Mouse (Mus musculus) CH12.LX (cell line): ENCODE results near the gene Capn3. TPM values are rescaled to one million over a fixed set of nuclear protein-coding genes. Genes with fewer than 3 reads are reported as not detected.
A peak's percentile ranks its signal among the peaks of the same experiment; 100 is the strongest.

ENCODE experiments used
- DNase-seq: peaks from one replicate; pipeline ENCODE4 v3.0.0-alpha.2; 2013; ENCODE audit errors: extremely low read depth
- H3K27ac ChIP-seq: 2 replicates; pipeline ENCODE4 v1.5.1; 2012; ENCODE audit warnings: low read depth, mild to moderate bottlenecking, control low read depth, moderate library complexity; ENCODE audit not compliant: insufficient read depth
- H3K27me3 ChIP-seq: replicated peaks from 2 replicates; pipeline ENCODE3; 2012; ENCODE audit warnings: inconsistent platforms
- H3K36me3 ChIP-seq, 2 experiments: replicated peaks in 1 of 2; 2 replicates each; pipeline versions ENCODE3 to v1.6.1; 2012; ENCODE audit warnings: inconsistent platforms in 1 of 2, low read length in 1 of 2, mild to moderate bottlenecking in 1 of 2, mixed read lengths in 1 of 2, moderate library complexity in 1 of 2; ENCODE audit not compliant: control insufficient read depth in 1 of 2, insufficient read depth in 1 of 2
- H3K4me1 ChIP-seq, 2 experiments: 2 replicates each; pipeline ENCODE4 v1.6.1; 2012; ENCODE audit warnings: inconsistent platforms in 1 of 2, moderate library complexity in 1 of 2; ENCODE audit not compliant: insufficient read depth in 2 of 2, control insufficient read depth in 1 of 2
- H3K4me2 ChIP-seq: 2 replicates; pipeline ENCODE4 v1.6.1; 2012; ENCODE audit warnings: low read depth, mild to moderate bottlenecking, control low read depth; ENCODE audit not compliant: poor library complexity, insufficient read depth, severe bottlenecking
- H3K4me3 ChIP-seq, 3 experiments: fragments of 150-350 bp in 1 of 3; sonication (generic) in 1 of 3; replicated peaks in 1 of 3; 2 replicates each; pipeline versions ENCODE3 to v1.5.1; 2011 to 2012; ENCODE audit warnings: low read depth in 2 of 3, low read length in 2 of 3, mild to moderate bottlenecking in 2 of 3, moderate library complexity in 2 of 3, control low read depth in 1 of 3, improper control_type of control experiment in 1 of 3, inconsistent platforms in 1 of 3, mixed read lengths in 1 of 3; ENCODE audit not compliant: poor library complexity in 1 of 3
- H3K79me2 ChIP-seq: replicated peaks from 2 replicates; pipeline ENCODE4 v1.6.1; 2012; ENCODE audit warnings: mild to moderate bottlenecking, moderate library complexity; ENCODE audit not compliant: control insufficient read depth, poor library complexity, insufficient read depth, severe bottlenecking; ENCODE audit errors: extremely low read depth
- H3K9ac ChIP-seq: 2 replicates; pipeline ENCODE4 v1.6.1; 2012; ENCODE audit warnings: low read depth, mild to moderate bottlenecking, control low read depth, moderate library complexity; ENCODE audit not compliant: insufficient read depth
- H3K9me3 ChIP-seq: replicated peaks from 2 replicates; pipeline ENCODE3; 2012; ENCODE audit warnings: low read length, inconsistent platforms, mixed read lengths
- BHLHE40 ChIP-seq: IDR thresholded peaks from 2 replicates; pipeline ENCODE4 v1.6.1; 2011; ENCODE audit warnings: mild to moderate bottlenecking, low read depth, low read length, improper control_type of control experiment
- CHD2 ChIP-seq: IDR thresholded peaks from 2 replicates; pipeline ENCODE4 v1.6.1; 2011; ENCODE audit warnings: low read length, improper control_type of control experiment
- E2F4 ChIP-seq: IDR thresholded peaks from 2 replicates; pipeline ENCODE4 v1.6.1; 2011; ENCODE audit warnings: low read depth, low read length, improper control_type of control experiment; ENCODE audit not compliant: insufficient replicate concordance
- ELF1 ChIP-seq: IDR thresholded peaks from 2 replicates; pipeline ENCODE4 v1.6.1; 2014; ENCODE audit warnings: low read depth, mild to moderate bottlenecking, inconsistent platforms, low read length, improper control_type of control experiment
- EP300 ChIP-seq: IDR thresholded peaks from 2 replicates; pipeline ENCODE4 v1.6.1; 2011; ENCODE audit warnings: low read length, improper control_type of control experiment
- GABPA ChIP-seq: IDR thresholded peaks from 2 replicates; pipeline ENCODE4 v1.6.1; 2012; ENCODE audit warnings: low read depth, low read length, improper control_type of control experiment, inconsistent platforms; ENCODE audit not compliant: insufficient replicate concordance
- HCFC1 ChIP-seq: IDR thresholded peaks from 2 replicates; pipeline ENCODE4 v1.6.1; 2012; ENCODE audit warnings: low read depth, mild to moderate bottlenecking, inconsistent platforms, low read length, improper control_type of control experiment
- JUN ChIP-seq: IDR thresholded peaks from 2 replicates; pipeline ENCODE4 v1.6.1; 2011; ENCODE audit warnings: low read depth, mild to moderate bottlenecking, low read length, improper control_type of control experiment, moderate library complexity; ENCODE audit not compliant: insufficient read depth
- JUND ChIP-seq: conservative IDR thresholded peaks from 2 replicates; pipeline ENCODE4 v1.6.1; 2011; ENCODE audit warnings: low read depth, low read length, improper control_type of control experiment
- MAFK ChIP-seq: IDR thresholded peaks from 2 replicates; pipeline ENCODE4 v1.6.1; 2011; ENCODE audit warnings: low read length, improper control_type of control experiment; ENCODE audit not compliant: insufficient replicate concordance
- MAX ChIP-seq: IDR thresholded peaks from 2 replicates; pipeline ENCODE4 v1.6.1; 2011; ENCODE audit warnings: low read length, improper control_type of control experiment
- MAZ ChIP-seq: IDR thresholded peaks from 2 replicates; pipeline ENCODE4 v1.6.1; 2012; ENCODE audit warnings: low read depth, mild to moderate bottlenecking, inconsistent platforms, low read length, improper control_type of control experiment, moderate library complexity
- MEF2A ChIP-seq: IDR thresholded peaks from 2 replicates; pipeline ENCODE4 v1.6.1; 2014; ENCODE audit warnings: low read depth, mild to moderate bottlenecking, inconsistent platforms, low read length, improper control_type of control experiment, borderline replicate concordance
- MXI1 ChIP-seq: IDR thresholded peaks from 2 replicates; pipeline ENCODE4 v1.6.1; 2011; ENCODE audit warnings: mild to moderate bottlenecking, low read depth, low read length, improper control_type of control experiment
- MYC ChIP-seq: IDR thresholded peaks from 2 replicates; pipeline ENCODE4 v1.6.1; 2011; ENCODE audit warnings: low read depth, mild to moderate bottlenecking, improper control_type of control experiment, low read length
- NELFE ChIP-seq: IDR thresholded peaks from 2 replicates; pipeline ENCODE4 v1.6.1; 2011; ENCODE audit warnings: low read depth, low read length, improper control_type of control experiment
- POLR2A ChIP-seq: IDR thresholded peaks from 2 replicates; pipeline ENCODE4 v1.6.1; 2011; ENCODE audit warnings: low read depth, mild to moderate bottlenecking, improper control_type of control experiment, low read length
- POLR2AphosphoS2 ChIP-seq: IDR thresholded peaks from 2 replicates; pipeline ENCODE4 v1.6.1; 2011; ENCODE audit warnings: low read depth, low read length, improper control_type of control experiment
- RAD21 ChIP-seq: IDR thresholded peaks from 2 replicates; pipeline ENCODE4 v1.6.1; 2011; ENCODE audit warnings: low read depth, mild to moderate bottlenecking, low read length, improper control_type of control experiment, moderate library complexity
- SIN3A ChIP-seq: IDR thresholded peaks from 2 replicates; pipeline ENCODE4 v1.6.1; 2012; ENCODE audit warnings: low read length, improper control_type of control experiment, inconsistent platforms
- SMC3 ChIP-seq: IDR thresholded peaks from 2 replicates; pipeline ENCODE4 v1.6.1; 2011; ENCODE audit warnings: low read depth, low read length, improper control_type of control experiment
- TBP ChIP-seq: conservative IDR thresholded peaks from 2 replicates; pipeline ENCODE4 v1.6.1; 2011; ENCODE audit warnings: low read depth, low read length, improper control_type of control experiment
- TCF12 ChIP-seq: IDR thresholded peaks from 2 replicates; pipeline ENCODE4 v1.6.1; 2014; ENCODE audit warnings: low read depth, mild to moderate bottlenecking, inconsistent platforms, low read length, improper control_type of control experiment
- USF1 ChIP-seq: IDR thresholded peaks from 2 replicates; pipeline ENCODE4 v1.6.1; 2014; ENCODE audit warnings: low read depth, mild to moderate bottlenecking, inconsistent platforms, low read length, improper control_type of control experiment
- USF2 ChIP-seq: conservative IDR thresholded peaks from 2 replicates; pipeline ENCODE4 v1.6.1; 2011; ENCODE audit warnings: low read depth, low read length, improper control_type of control experiment
- ZC3H11A ChIP-seq: IDR thresholded peaks from 2 replicates; pipeline ENCODE4 v1.6.1; 2012; ENCODE audit warnings: low read depth, mild to moderate bottlenecking, inconsistent platforms, low read length, improper control_type of control experiment
- ZKSCAN1 ChIP-seq: IDR thresholded peaks from 2 replicates; pipeline ENCODE4 v1.6.1; 2012; ENCODE audit warnings: low read depth, inconsistent platforms, low read length, improper control_type of control experiment, borderline replicate concordance
- ZMIZ1 ChIP-seq: IDR thresholded peaks from 2 replicates; pipeline ENCODE4 v1.6.1; 2012; ENCODE audit warnings: low read depth, mild to moderate bottlenecking, inconsistent platforms, low read length, improper control_type of control experiment
- dilution Hi-C: fragments of 300-500 bp; cut with MboI; formaldehyde crosslinking; loops from 2 replicates; pipeline ENCODE4 v1.14.3; 2020; ENCODE audit warnings: low sequenced_read_pairs; ENCODE audit not compliant: extremely low pct_unique_long_range_greater_than_20kb, extremely low pct_ligation_motif_present
- in situ Hi-C: fragments of 300-500 bp; cut with MboI; formaldehyde crosslinking; loops from 3 replicates; pipeline ENCODE4 v1.14.3; 2019; ENCODE audit warnings: low sequenced_read_pairs, low pct_ligation_motif_present, low pct_unique_long_range_greater_than_20kb, mixed read lengths
- polyA plus RNA-seq: library from polyadenylated mRNA; unstranded; fragments of >175 nt; gene quantifications from 2 replicates; pipeline ENCODE4 v1.2.1, GENCODE M21; 2012; ENCODE audit warnings: low read depth; ENCODE audit not compliant: insufficient read length
- total RNA-seq, 2 experiments: library from RNA; depleted of rRNA; stranded (reverse); fragments of 300-350 nt in 1 of 2; fragments of >200 nt in 1 of 2; gene quantifications; 2 replicates each; pipeline ENCODE4 v1.2.3; 2012 to 2014

Gene Capn3
- total and polyA plus RNA-seq, 3 experiments = 3.2 to 7.4 (median 7.2) TPM

GRCm38 (mm10) chr2:120481921-120482320 lies 26.1 kb downstream of the Capn3 start:
- Histone ChIP-seq H3K4me3 (peak overlapping the region; percentile 12 to 34 (median 21)), H3K9ac (0 out of 2 replicates have a peak overlapping the region, but pooled peaks have one; percentile 25), H3K4me1 (peaks cover 23 to 34% of the 10 kb centered on the region in 2 experiments), H3K36me3 (peaks cover 0 to 6% of the 10 kb centered on the region in 2 experiments), H3K79me2 (no peaks in the 10 kb centered on the region), H3K4me2 (peak overlapping the region; percentile 82), H3K27me3 (no peaks in the 10 kb centered on the region), H3K9me3 (no peaks in the 10 kb centered on the region), H3K27ac (no peak overlapping the region)
- TF ChIP-seq MEF2A (peak; percentile 14; the same call in 1 of the 2 replicates), MAX (peak; percentile 49; the same call in 1 of the 2 replicates), BHLHE40 (peak; percentile 59; the same call in 1 of the 2 replicates), JUN (no peak), RAD21 (no peak), ELF1 (peak; percentile 46; the same call in 1 of the 2 replicates), E2F4 (no peak)
- in situ Hi-C loops (loop anchor here (5.0 to 10.0 kb wide), 2 partner anchors 130 to 183 kb away; no protein-coding TSS in a partner anchor), dilution Hi-C loops (no loop called here)
- DNase-seq = no peak

- H3K4me2 ChIP-seq = peak overlapping the region; percentile 82
- TF ChIP-seq MEF2A (peak; percentile 82), ZC3H11A (no peak), MXI1 (0 out of 2 replicates have a peak, but pooled peaks have one; percentile 28), EP300 (peak; percentile 52), SMC3 (no peak), BHLHE40 (no peak), MAFK (no peak), TCF12 (peak; percentile 55; the same call in 1 of the 2 replicates), TBP (no peak), MYC (no peak), ZKSCAN1 (no peak), MAZ (no peak; the same call in 1 of the 2 replicates), SIN3A (0 out of 2 replicates have a peak, but pooled peaks have one; percentile 49), POLR2A (no peak), JUND (no peak), USF2 (no peak), ZMIZ1 (no peak), HCFC1 (no peak), E2F4 (no peak), JUN (no peak), GABPA (no peak), CHD2 (no peak), USF1 (no peak), MAX (0 out of 2 replicates have a peak, but pooled peaks have one; percentile 24), NELFE (no peak), POLR2AphosphoS2 (no peak)
These were observed 26.9 kb downstream of the Capn3 start for GRCm38 (mm10) chr2:120482506-120483389.

More at GRCm38 (mm10) chr2:120482506-120483389, 26.9 kb downstream of the Capn3 start:
- Histone ChIP-seq H3K9ac (no peak overlapping the region), H3K4me3 (peak overlapping the region; percentile 12 to 34 (median 26)), H3K27me3 (no peaks in the 10 kb centered on the region), H3K9me3 (no peaks in the 10 kb centered on the region), H3K27ac (0 out of 2 replicates have a peak overlapping the region, but pooled peaks have one; percentile 35), H3K36me3 (peaks cover 0 to 10% of the 10 kb centered on the region in 2 experiments), H3K79me2 (no peaks in the 10 kb centered on the region), H3K4me1 (peaks cover 21 to 33% of the 10 kb centered on the region in 2 experiments)
- in situ Hi-C loops = loop anchor here (5.0 to 10.0 kb wide), 2 partner anchors 130 to 182 kb away; no protein-coding TSS in a partner anchor
- peak; percentile 64 for DNase-seq
- dilution Hi-C loops = no loop called here
